Mouse (Mus musculus): ENCODE data around the gene Mreg. TPM values are rescaled to one million over a fixed set of nuclear protein-coding genes. Genes with fewer than 3 reads are reported as not detected.

Mreg gene
- polyA plus RNA-seq, 2 experiments: 2.9 to 6.4 TPM

DNA sequence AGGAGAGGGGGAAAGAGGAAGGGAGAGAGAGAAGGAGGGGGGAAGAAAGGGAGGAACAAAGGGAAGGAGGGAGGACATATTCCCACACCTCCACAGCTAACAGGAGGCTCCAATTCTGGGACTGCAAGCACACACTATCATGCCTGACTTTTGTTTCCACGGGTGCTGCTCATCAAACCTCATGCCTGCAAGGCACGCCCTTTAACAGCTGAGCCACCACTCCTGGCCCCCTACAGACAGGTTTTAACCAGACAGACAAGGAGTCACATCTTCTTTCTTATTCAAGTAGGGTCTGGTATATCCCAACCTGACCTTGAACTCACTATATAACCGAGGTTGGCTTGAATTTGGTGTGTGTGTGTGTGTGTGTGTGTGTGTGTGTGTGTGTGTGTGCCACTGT is 7.0 kb downstream of the Mreg start:
- DNase-seq (ENCODE audit: low read depth in 3 of 3, low spot score in 3 of 3) (no peak), ATAC-seq (ENCODE audit: insufficient read depth) (no peak)
- Histone ChIP-seq H3K4me2 (ENCODE audit: low read depth) (no peak overlapping the region), H3K27me3 (ENCODE audit: control insufficient read depth, insufficient read depth, low read length) (no peaks in the 10 kb centered on the region), H3K9me3 (ENCODE audit: control insufficient read depth, low read length) (no peaks in the 10 kb centered on the region), H3K9ac (replicated peaks) (no peak overlapping the region), H3K27ac (no peak overlapping the region), H3K36me3 (replicated peaks; ENCODE audit: control insufficient read depth, insufficient read depth, low read depth) (no peaks in the 10 kb centered on the region), H3K4me3 (ENCODE audit: insufficient read depth in 1 of 2, low read depth in 2 of 2, low read length in 2 of 2) (no peak overlapping the region), H3K4me1 (replicated peaks; ENCODE audit: control insufficient read depth in 2 of 2, insufficient read depth in 2 of 2, low read length in 1 of 2) (no peaks in the 10 kb centered on the region; a peak in 1 of 4 replicates)
- WGBS (ENCODE audit: insufficient replicate concordance): 52% methylated on average over 3 of the region's 3 CpGs
- no peak for TF ChIP-seq EP300 (IDR thresholded peaks at IDR 0.05; ENCODE audit: low read depth)
- TF ChIP-seq CTCF (IDR thresholded peaks at IDR 0.05; ENCODE audit: low read depth): no peak

DNA sequence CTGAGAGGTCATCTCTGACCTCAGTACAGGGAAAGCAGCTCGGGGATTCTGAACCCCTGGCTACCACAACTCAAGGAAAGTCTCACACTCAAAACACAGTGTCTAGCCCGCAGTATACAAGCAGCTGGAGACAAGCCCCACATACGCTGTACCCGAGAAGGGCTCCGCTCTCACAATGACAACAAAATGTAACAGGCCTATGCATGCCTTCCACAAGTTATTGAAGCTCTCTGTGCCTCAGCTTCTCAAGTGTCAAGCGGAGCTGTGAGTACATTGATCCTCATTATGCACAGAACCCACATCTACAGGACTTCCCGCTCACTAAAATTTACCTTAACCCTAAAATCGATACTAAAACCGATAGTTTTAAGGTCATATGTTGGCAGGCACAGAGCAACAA is 8.9 kb downstream of the Mreg start:
- no peak overlapping the region for H3K9ac ChIP-seq (replicated peaks)

DNA sequence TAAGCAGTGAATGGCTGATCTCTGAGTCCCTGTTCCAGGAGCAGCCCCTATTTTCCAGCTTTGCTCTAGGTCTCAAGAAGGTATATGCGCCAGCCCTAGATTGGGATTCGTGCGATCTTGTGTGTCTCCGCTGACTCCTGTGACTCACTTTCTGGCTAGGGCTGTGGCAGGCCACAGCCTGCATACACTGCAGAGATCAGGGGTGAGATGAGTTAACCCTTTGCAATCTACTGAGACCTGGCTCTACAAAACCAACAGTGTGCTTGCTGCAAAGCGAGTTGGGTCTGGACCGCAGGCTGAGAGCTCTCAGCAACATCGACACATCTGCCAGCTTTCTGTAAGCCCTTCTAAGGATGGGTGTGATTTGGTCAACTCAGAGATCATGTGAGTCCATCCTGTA is 9.4 kb downstream of the Mreg start:
- ATAC-seq (ENCODE audit: insufficient read depth) (no peak), DNase-seq (ENCODE audit: low read depth in 3 of 3, low spot score in 3 of 3) (no peak)
- Histone ChIP-seq H3K4me1 (replicated peaks; ENCODE audit: control insufficient read depth in 2 of 2, insufficient read depth in 2 of 2, low read length in 1 of 2) (no peaks in the 10 kb centered on the region), H3K9me3 (ENCODE audit: control insufficient read depth, low read length) (no peaks in the 10 kb centered on the region), H3K4me3 (ENCODE audit: insufficient read depth in 1 of 2, low read depth in 2 of 2, low read length in 2 of 2) (no peak overlapping the region), H3K27ac (no peak overlapping the region), H3K36me3 (replicated peaks; ENCODE audit: control insufficient read depth, insufficient read depth, low read depth) (no peaks in the 10 kb centered on the region), H3K9ac (replicated peaks) (no peak overlapping the region), H3K4me2 (ENCODE audit: low read depth) (no peak overlapping the region), H3K27me3 (ENCODE audit: control insufficient read depth, insufficient read depth, low read length) (no peaks in the 10 kb centered on the region)
- WGBS (ENCODE audit: insufficient replicate concordance): 79% methylated on average over 7 of the region's 7 CpGs
- TF ChIP-seq CTCF (IDR thresholded peaks at IDR 0.05; ENCODE audit: low read depth): no peak
- TF ChIP-seq EP300 (IDR thresholded peaks at IDR 0.05; ENCODE audit: low read depth): no peak

More for the DNA sequence above, 8.9 kb downstream of the Mreg start:
- TF ChIP-seq EP300 (IDR thresholded peaks at IDR 0.05; ENCODE audit: low read depth): no peak
- no peak for TF ChIP-seq CTCF (IDR thresholded peaks at IDR 0.05; ENCODE audit: low read depth)
- DNase-seq (ENCODE audit: low read depth in 3 of 3, low spot score in 3 of 3) (no peak), ATAC-seq (ENCODE audit: insufficient read depth) (no peak)
- Histone ChIP-seq H3K36me3 (replicated peaks; ENCODE audit: control insufficient read depth, insufficient read depth, low read depth) (no peaks in the 10 kb centered on the region), H3K4me1 (replicated peaks; ENCODE audit: control insufficient read depth in 2 of 2, insufficient read depth in 2 of 2, low read length in 1 of 2) (no peaks in the 10 kb centered on the region), H3K4me2 (ENCODE audit: low read depth) (no peak overlapping the region), H3K4me3 (ENCODE audit: insufficient read depth in 1 of 2, low read depth in 2 of 2, low read length in 2 of 2) (no peak overlapping the region), H3K27me3 (ENCODE audit: control insufficient read depth, insufficient read depth, low read length) (no peaks in the 10 kb centered on the region), H3K27ac (no peak overlapping the region), H3K9me3 (ENCODE audit: control insufficient read depth, low read length) (no peaks in the 10 kb centered on the region)
- WGBS (ENCODE audit: insufficient replicate concordance): 73% methylated on average over 9 of the region's 9 CpGs

DNA sequence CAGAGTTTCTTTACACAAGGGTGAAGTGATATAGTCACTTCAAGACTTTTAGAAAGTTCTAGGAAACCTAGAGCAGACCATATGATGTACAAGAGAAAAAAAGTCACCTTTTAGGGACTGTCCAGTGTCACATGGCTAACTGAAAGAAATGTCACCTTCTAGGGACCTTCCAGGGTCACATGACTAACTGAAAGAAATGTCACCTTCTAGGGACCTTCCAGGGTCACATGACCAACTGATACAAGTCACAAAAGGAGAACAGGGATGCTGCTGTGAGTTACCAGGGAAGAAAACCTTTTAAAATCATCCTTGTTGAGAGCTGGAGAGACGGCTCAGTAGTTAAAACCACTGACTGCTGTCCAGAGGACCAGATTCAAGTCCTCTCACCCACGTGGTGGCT is 10.0 kb downstream of the Mreg start:
- Histone ChIP-seq H3K27me3 (ENCODE audit: control insufficient read depth, insufficient read depth, low read length) (no peaks in the 10 kb centered on the region), H3K4me1 (replicated peaks; ENCODE audit: control insufficient read depth in 2 of 2, insufficient read depth in 2 of 2, low read length in 1 of 2) (no peaks in the 10 kb centered on the region; a peak in 1 of 4 replicates), H3K4me3 (ENCODE audit: insufficient read depth in 1 of 2, low read depth in 2 of 2, low read length in 2 of 2) (no peak overlapping the region), H3K36me3 (replicated peaks; ENCODE audit: control insufficient read depth, insufficient read depth, low read depth) (no peaks in the 10 kb centered on the region), H3K9me3 (ENCODE audit: control insufficient read depth, low read length) (no peaks in the 10 kb centered on the region), H3K9ac (replicated peaks) (no peak overlapping the region), H3K4me2 (ENCODE audit: low read depth) (no peak overlapping the region), H3K27ac (no peak overlapping the region)
- TF ChIP-seq CTCF (IDR thresholded peaks at IDR 0.05; ENCODE audit: low read depth) (no peak), EP300 (IDR thresholded peaks at IDR 0.05; ENCODE audit: low read depth) (no peak)
- no peak for DNase-seq (ENCODE audit: low read depth in 3 of 3, low spot score in 3 of 3)
- 49% methylated on average over 2 of the region's 2 CpGs for WGBS (ENCODE audit: insufficient replicate concordance)
- no peak for ATAC-seq (ENCODE audit: insufficient read depth)

DNA sequence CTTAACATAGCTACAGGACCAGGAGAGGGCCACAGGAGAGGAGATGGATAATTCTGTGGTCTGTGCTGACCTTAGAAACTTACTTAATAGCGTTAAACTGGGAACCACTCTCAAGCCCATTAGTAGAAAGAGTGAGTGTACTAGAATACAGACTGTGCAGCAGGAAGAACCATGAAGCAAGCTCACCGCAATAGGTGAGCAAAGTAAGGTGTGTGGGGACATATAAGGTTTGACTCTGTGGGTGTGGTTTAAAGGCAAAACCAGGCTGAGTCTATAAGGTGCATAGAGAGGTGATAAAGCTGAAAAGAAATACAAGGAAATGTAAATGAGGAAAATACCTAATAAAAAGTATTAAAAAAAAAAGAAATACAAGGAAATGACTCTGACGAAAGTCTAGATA is 11.0 kb downstream of the Mreg start:
- no peaks in the 10 kb centered on the region for H3K9me3 ChIP-seq (ENCODE audit: control insufficient read depth, low read length)
- no peak overlapping the region for H3K9ac ChIP-seq (replicated peaks)
- H3K4me3 ChIP-seq (ENCODE audit: insufficient read depth in 1 of 2, low read depth in 2 of 2, low read length in 2 of 2): no peak overlapping the region
- no peaks in the 10 kb centered on the region for H3K27me3 ChIP-seq (ENCODE audit: control insufficient read depth, insufficient read depth, low read length)
- TF ChIP-seq EP300 (IDR thresholded peaks at IDR 0.05; ENCODE audit: low read depth): no peak
- TF ChIP-seq CTCF (IDR thresholded peaks at IDR 0.05; ENCODE audit: low read depth): no peak
- no peak overlapping the region for H3K27ac ChIP-seq
- H3K36me3 ChIP-seq (replicated peaks; ENCODE audit: control insufficient read depth, insufficient read depth, low read depth): no peaks in the 10 kb centered on the region
- H3K4me2 ChIP-seq (ENCODE audit: low read depth): no peak overlapping the region
- ATAC-seq (ENCODE audit: insufficient read depth) (no peak), DNase-seq (ENCODE audit: low read depth in 3 of 3, low spot score in 3 of 3) (no peak)
- H3K4me1 ChIP-seq (replicated peaks; ENCODE audit: control insufficient read depth in 2 of 2, insufficient read depth in 2 of 2, low read length in 1 of 2): no peaks in the 10 kb centered on the region; a peak in 1 of 4 replicates
- WGBS (ENCODE audit: insufficient replicate concordance): 61% methylated on average over 3 of the region's 3 CpGs
